Mouse (Mus musculus) liver, postnatal 0 days (tissue): Measurements from ENCODE around the gene Slc44a5. TPM values are rescaled to one million over a fixed set of nuclear protein-coding genes. Genes with fewer than 3 reads are reported as not detected.

ENCODE experiments used
- ATAC-seq: fragments of 200-750 bp; cut with Nextera tagmentation; 2 replicates; pipeline ENCODE4 v1.8.0; 2017; ENCODE audit warnings: mild to moderate bottlenecking, moderate library complexity
- DNase-seq: peaks from one replicate; pipeline ENCODE4 v3.0.0-alpha.2; 2016
- H3K27ac ChIP-seq: fragments of 300-500 bp; sonication (generic); 2 replicates; pipeline ENCODE4 v1.5.1; 2014; ENCODE audit warnings: antibody characterized with exemption, moderate library complexity, mild to moderate bottlenecking, low read depth
- H3K27me3 ChIP-seq: fragments of 300-500 bp; sonication (generic); 2 replicates; pipeline ENCODE4 v1.6.1; 2014; ENCODE audit warnings: low read length, control low read depth, mixed read lengths; ENCODE audit not compliant: insufficient read depth
- H3K36me3 ChIP-seq: fragments of 300-500 bp; sonication (generic); replicated peaks from 2 replicates; pipeline ENCODE4 v1.6.1; 2014; ENCODE audit warnings: mild to moderate bottlenecking, control low read depth, low read length, moderate library complexity, mixed read lengths; ENCODE audit not compliant: insufficient read depth
- H3K4me1 ChIP-seq: fragments of 300-500 bp; sonication (generic); 2 replicates; pipeline ENCODE4 v1.6.1; 2014; ENCODE audit warnings: antibody characterized with exemption, mild to moderate bottlenecking, control low read depth; ENCODE audit not compliant: insufficient read depth
- H3K4me2 ChIP-seq: fragments of 300-500 bp; sonication (generic); 2 replicates; pipeline ENCODE4 v1.6.1; 2014; ENCODE audit warnings: low read depth, mild to moderate bottlenecking, low read length, moderate library complexity, mixed read lengths
- H3K4me3 ChIP-seq: fragments of 300-500 bp; sonication (generic); 2 replicates; pipeline ENCODE4 v1.5.1; 2014; ENCODE audit warnings: low read depth, low read length
- H3K9ac ChIP-seq: fragments of 300-500 bp; sonication (generic); replicated peaks from 2 replicates; pipeline ENCODE4 v1.6.1; 2014; ENCODE audit warnings: mild to moderate bottlenecking, moderate library complexity
- H3K9me3 ChIP-seq: fragments of 300-500 bp; sonication (generic); 2 replicates; pipeline ENCODE4 v1.6.1; 2016; ENCODE audit warnings: mild to moderate bottlenecking, control low read depth, low read length, mixed read lengths
- CTCF ChIP-seq: sonication (generic); IDR thresholded peaks from 2 replicates; pipeline ENCODE4 v1.5.1; 2016; ENCODE audit warnings: antibody characterized with exemption, low read depth
- EP300 ChIP-seq: IDR thresholded peaks from 2 replicates; pipeline ENCODE4 v1.6.1; 2016; ENCODE audit warnings: antibody characterized with exemption, low read depth, mild to moderate bottlenecking
- WGBS: fragments of 180-500 bp; shearing (Covaris S2); extraction: QIAGEN DNeasy Blood & Tissue Kit; methylation state at CpG from one replicate; pipeline ENCODE4 v1.1.7; 2014; ENCODE audit not compliant: insufficient replicate concordance; 5-methylcytosine and 5-hydroxymethylcytosine counted together
- polyA plus RNA-seq: library from polyadenylated mRNA; unstranded; fragments of >200 nt; fragmentation: Nextera tagmentation; extraction: Ambion mirVana; gene quantifications from 2 replicates; pipeline ENCODE4 v1.2.1, GENCODE M21; 2015

Slc44a5 gene
- 0.02 and 0.18 TPM in 2 replicates for polyA plus RNA-seq

GRCm38 (mm10) chr3:153973171-153973948, at the start of gene Slc44a5:
Slc44a5 (plus strand) TSS chr3:153973436.
- no peak for DNase-seq
- TF ChIP-seq EP300 (no peak), CTCF (no peak)
- Histone ChIP-seq H3K9me3 (no peaks in the 10 kb centered on the region), H3K4me3 (peak within 1 kb of the TSS; percentile 25; the same call in 1 of the 2 replicates), H3K27me3 (peaks cover 40% of the 10 kb centered on the region), H3K36me3 (no peaks in the 10 kb centered on the region), H3K4me2 (peak within 1 kb of the TSS; percentile 62), H3K9ac (no peak within 1 kb of the TSS), H3K27ac (no peak within 1 kb of the TSS), H3K4me1 (no peaks in the 10 kb centered on the region; the same call in 1 of the 2 replicates)
- WGBS: 2% methylated on average over 59 of the region's 66 CpGs
- ATAC-seq: no peak

DNA sequence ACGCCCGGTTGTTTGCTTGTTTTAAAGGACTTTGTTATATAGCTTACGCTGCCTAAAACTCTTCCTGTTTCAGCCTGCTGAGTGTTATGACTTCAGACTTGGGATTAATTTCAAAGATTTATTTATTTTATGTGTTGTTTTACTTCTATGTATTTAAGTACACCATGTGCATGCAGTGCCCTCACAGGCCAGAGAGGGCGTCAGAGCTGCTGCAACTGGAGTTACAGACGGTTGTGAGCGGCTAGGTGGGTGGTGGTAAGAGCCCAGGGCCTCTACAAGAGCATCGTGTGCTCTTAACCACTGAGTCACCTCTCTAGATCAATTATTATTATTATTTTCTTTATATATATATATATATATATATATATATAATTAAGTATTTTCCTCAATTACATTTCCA, 46.9 kb upstream of the Slc44a5 start:
- 86% methylated on average over 7 of the region's 7 CpGs for WGBS
- H3K4me2 ChIP-seq: no peak overlapping the region
- peaks cover 37% of the 10 kb centered on the region for H3K36me3 ChIP-seq
- no peak for ATAC-seq
- TF ChIP-seq EP300 (no peak), CTCF (peak; percentile 5; the same call in 1 of the 2 replicates)
- no peaks in the 10 kb centered on the region for H3K27me3 ChIP-seq
- H3K4me1 ChIP-seq: no peaks in the 10 kb centered on the region; the same call in 1 of the 2 replicates
- no peak for DNase-seq
- H3K27ac ChIP-seq: no peak overlapping the region
- no peaks in the 10 kb centered on the region for H3K9me3 ChIP-seq
- H3K4me3 ChIP-seq: no peak overlapping the region
- no peak overlapping the region for H3K9ac ChIP-seq

DNA sequence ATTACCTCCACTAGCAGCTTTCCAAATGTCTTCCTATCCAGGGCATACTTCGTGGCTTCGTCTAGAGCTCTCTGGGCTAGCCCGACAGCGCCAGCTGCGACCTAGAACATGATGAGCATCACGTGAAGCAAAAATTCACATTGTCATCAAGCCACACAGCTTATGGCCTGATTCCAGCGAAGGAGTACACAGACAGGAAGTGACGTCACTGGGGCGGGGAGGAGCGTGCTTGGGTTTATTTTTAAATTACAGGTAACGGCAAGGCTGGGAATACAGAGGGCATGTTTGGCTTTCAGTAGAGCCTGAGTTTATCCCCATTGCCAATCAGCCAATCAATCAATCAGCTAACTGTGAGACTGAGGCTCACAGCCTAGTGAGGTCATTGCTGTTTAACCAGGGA, 43.7 kb upstream of the Slc44a5 start:
- DNase-seq (peak; percentile 54), ATAC-seq (peak; percentile 44)
- TF ChIP-seq CTCF: no peak
- no peak; the same call in 1 of the 2 replicates for TF ChIP-seq EP300
- Histone ChIP-seq H3K4me3 (no peak overlapping the region), H3K4me2 (no peak overlapping the region), H3K27me3 (no peaks in the 10 kb centered on the region), H3K36me3 (peaks cover 55% of the 10 kb centered on the region), H3K27ac (peak overlapping the region; percentile 34), H3K4me1 (no peaks in the 10 kb centered on the region; the same call in 1 of the 2 replicates), H3K9ac (no peak overlapping the region), H3K9me3 (no peaks in the 10 kb centered on the region)
- 77% methylated on average over 11 of the region's 11 CpGs for WGBS

GRCm38 (mm10) chr3:153932461-153932860, 40.8 kb upstream of the Slc44a5 start:
- TF ChIP-seq CTCF (no peak), EP300 (0 out of 2 replicates have a peak, but pooled peaks have one; percentile 3)
- 66% methylated on average over 5 of the region's 5 CpGs for WGBS
- H3K4me1 ChIP-seq: no peaks in the 10 kb centered on the region; the same call in 1 of the 2 replicates
- no peaks in the 10 kb centered on the region for H3K27me3 ChIP-seq
- no peak overlapping the region for H3K4me3 ChIP-seq
- ATAC-seq (peak; percentile 95), DNase-seq (peak; percentile 54)
- H3K9ac ChIP-seq: no peak overlapping the region
- no peak overlapping the region for H3K4me2 ChIP-seq
- no peaks in the 10 kb centered on the region for H3K9me3 ChIP-seq
- no peak overlapping the region for H3K27ac ChIP-seq
- peaks cover 65% of the 10 kb centered on the region for H3K36me3 ChIP-seq

GRCm38 (mm10) chr3:153935878-153936277, 37.4 kb upstream of the Slc44a5 start:
- Histone ChIP-seq H3K4me2 (no peak overlapping the region), H3K4me3 (no peak overlapping the region), H3K27ac (no peak overlapping the region), H3K27me3 (no peaks in the 10 kb centered on the region), H3K9me3 (no peaks in the 10 kb centered on the region), H3K9ac (no peak overlapping the region), H3K36me3 (peaks cover 65% of the 10 kb centered on the region), H3K4me1 (no peaks in the 10 kb centered on the region)
- no peak for ATAC-seq
- WGBS: 75% methylated on average over 9 of the region's 9 CpGs
- TF ChIP-seq EP300: no peak
- no peak for TF ChIP-seq CTCF
- no peak for DNase-seq

GRCm38 (mm10) chr3:153937116-153937810, 36.0 kb upstream of the Slc44a5 start:
- DNase-seq (no peak), ATAC-seq (no peak)
- H3K27me3 ChIP-seq: no peaks in the 10 kb centered on the region
- no peak overlapping the region for H3K9ac ChIP-seq
- no peak overlapping the region for H3K4me2 ChIP-seq
- TF ChIP-seq EP300: no peak
- no peak for TF ChIP-seq CTCF
- H3K9me3 ChIP-seq: no peaks in the 10 kb centered on the region
- peaks cover 68% of the 10 kb centered on the region for H3K36me3 ChIP-seq
- H3K4me1 ChIP-seq: no peaks in the 10 kb centered on the region
- 85% methylated on average over 17 of the region's 17 CpGs for WGBS
- no peak overlapping the region for H3K27ac ChIP-seq
- H3K4me3 ChIP-seq: no peak overlapping the region
